Mouse (Mus musculus) NIH3T3 (cell line): ENCODE results near the gene Hoxc13.

Experiments used
- DNase-seq: peaks from one replicate; pipeline ENCODE4 v3.0.0-alpha.2; 2012; ENCODE audit warnings: low read depth

Gene Hoxc13

DNA sequence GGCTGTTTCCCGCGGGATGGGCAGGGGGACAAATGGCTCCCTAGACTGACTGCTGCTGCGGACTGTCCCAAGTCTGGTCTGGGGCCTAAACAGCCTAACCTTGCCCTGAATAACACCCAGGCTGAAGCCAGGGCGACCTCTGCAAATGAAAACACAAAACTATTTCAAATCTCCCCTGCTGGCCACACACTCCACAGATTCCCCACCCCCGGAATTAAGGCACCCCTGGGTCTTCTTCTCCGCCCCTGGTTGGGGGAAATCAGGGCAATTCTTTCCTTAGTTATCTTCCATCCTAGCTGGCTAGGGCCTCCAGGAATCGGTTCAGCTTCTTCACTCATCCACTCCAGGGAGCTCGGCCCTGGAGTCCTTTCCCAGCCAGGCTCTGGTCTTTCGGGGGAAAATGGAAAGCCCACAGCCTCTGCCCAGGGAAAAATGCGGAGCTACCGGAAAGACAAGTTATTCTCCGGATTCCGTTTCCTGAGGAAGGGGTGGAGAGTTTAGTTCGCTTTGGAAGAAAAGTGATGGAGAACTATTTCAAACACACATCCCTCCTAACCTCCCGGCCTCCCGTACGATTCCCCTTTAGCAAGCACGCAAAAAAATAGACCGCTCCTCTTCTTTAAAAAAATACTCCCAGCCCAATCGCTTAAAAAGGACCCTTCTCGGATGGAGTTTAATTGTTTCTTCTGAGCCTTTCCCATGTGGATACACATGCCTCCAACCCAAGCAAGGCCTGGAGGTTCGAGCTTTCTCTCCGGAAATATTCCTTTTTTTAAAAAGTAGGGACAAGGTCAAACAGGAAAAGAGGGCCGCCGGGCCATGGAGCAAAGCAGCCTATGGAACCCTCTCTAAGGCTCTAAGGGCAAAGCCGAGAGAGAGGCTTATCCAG is 44.3 kb downstream of the Hoxc13 start:
- DNase-seq: no peak

GRCm38 (mm10) chr15:102965892-102966775 is 45.2 kb downstream of the Hoxc13 start:
- DNase-seq: no peak

- no peak for DNase-seq
Observed at GRCm38 (mm10) chr15:102966776-102967311, 45.9 kb downstream of the Hoxc13 start, which contains the start of gene Hoxc10. Gene Hoxc10 (plus strand): TSS chr15:102966796.

- no peak for DNase-seq
Observed at GRCm38 (mm10) chr15:102967312-102967510, 46.3 kb downstream of the Hoxc13 start, which contains the start of gene Hoxc5. Gene Hoxc5 (plus strand): TSS chr15:102967443.

DNA sequence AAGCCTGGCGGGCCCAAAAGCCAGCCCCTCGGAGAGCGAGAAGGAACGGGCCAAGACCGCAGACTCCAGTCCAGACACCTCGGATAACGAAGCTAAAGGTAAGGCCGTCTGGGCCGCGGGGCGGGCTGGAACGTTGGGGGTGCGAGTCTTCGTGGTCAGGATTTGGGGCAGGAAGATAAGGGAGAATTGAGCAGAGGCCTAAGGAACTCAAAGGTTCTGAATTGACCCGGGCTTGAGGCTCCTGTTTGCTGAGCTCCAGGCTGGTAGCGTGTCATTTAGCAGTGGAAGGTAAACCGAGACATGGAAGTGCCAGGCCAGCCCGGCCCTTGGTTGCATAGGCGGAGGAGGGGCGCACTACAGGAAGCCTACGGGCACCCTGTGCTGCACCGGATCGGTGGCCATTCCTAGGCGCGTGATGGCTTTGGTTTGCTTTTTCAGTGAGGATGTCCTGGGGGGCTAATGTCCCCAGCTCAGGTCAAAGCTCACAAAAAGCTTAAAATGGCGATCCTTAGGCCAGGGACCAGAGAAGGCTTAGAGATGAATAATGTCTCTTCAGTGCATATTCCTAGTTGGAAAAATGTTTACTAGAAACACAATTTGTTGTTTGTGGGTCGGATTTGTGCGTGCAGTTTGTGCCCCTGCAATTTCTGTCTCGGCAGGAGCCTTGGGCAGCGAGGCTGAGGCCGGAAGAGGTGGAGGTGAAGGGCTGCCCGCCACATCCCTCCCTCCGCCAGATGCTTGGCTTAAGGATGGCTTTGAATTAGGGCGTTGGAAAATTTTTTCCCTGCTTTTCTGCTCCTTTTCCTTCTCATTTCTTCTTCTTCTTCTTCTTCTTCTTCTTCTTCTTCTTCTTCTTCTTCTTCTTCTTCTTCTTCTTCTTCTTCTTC is 46.9 kb downstream of the Hoxc13 start:
- DNase-seq: no peak

- DNase-seq: no peak
Observed at GRCm38 (mm10) chr15:102969296-102969695, 48.4 kb downstream of the Hoxc13 start.

DNA sequence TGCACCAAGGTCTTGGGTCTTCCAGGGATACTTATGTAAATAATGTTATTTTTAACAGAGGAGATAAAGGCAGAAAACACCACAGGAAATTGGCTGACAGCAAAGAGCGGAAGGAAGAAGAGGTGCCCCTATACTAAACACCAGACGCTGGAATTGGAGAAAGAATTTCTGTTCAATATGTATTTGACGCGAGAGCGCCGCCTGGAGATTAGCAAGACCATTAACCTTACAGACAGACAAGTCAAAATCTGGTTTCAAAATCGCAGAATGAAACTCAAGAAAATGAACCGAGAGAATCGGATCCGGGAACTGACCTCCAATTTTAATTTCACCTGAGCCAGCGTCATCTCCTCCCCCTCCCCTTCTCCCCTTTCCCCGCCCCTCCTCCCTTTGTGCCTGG is 49.8 kb downstream of the Hoxc13 start:
- DNase-seq: peak; percentile 86

DNA sequence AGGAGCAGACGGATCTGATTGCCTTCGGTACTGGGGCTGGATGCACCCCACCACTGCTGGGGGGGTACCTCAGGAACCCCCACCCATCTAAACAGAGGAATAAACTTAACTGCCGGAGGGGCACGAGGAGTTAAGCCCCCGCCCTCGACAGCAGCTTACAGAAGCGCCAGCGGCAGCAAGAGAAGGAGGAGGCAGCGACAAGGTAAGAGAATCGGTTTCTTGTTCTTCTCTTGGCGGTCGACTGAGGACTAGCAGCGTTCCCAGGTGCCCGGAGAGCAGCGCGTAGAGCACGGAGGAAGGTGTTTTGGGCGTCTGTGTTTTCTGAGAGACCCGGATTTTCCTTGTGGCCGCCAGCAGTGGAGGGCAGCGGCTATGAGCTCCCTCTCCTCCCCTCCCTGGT is 51.4 kb downstream of the Hoxc13 start:
- no peak for DNase-seq

GRCm38 (mm10) chr15:102972753-102973152 is 51.9 kb downstream of the Hoxc13 start:
- no peak for DNase-seq

DNA sequence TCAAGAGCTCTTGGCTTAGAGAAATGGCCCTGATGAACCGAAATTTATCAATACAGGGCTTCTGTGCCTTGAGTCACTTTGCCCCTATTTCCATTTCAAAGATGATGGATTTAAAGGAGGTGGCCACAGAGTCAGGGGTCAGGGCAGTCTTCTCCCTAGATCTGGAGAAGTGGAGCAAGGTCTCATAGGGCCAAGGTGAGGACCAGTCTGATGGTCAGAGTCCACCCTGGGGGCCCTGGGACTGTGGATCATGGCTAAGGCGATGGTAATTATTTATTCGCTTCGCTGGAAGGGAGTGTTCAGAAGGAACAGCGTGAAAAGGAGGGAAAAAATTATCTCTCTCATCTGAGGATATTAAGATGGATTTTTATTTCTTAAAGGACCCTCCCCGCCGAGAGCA is 54.1 kb downstream of the Hoxc13 start:
- no peak for DNase-seq

GRCm38 (mm10) chr15:102975688-102976111 is 54.8 kb downstream of the Hoxc13 start:
- DNase-seq: no peak

GRCm38 (mm10) chr15:102976171-102976570 is 55.3 kb downstream of the Hoxc13 start, which contains the start of gene Hoxc9:
Gene Hoxc9 (plus strand): TSS chr15:102976439.
- no peak for DNase-seq

DNA sequence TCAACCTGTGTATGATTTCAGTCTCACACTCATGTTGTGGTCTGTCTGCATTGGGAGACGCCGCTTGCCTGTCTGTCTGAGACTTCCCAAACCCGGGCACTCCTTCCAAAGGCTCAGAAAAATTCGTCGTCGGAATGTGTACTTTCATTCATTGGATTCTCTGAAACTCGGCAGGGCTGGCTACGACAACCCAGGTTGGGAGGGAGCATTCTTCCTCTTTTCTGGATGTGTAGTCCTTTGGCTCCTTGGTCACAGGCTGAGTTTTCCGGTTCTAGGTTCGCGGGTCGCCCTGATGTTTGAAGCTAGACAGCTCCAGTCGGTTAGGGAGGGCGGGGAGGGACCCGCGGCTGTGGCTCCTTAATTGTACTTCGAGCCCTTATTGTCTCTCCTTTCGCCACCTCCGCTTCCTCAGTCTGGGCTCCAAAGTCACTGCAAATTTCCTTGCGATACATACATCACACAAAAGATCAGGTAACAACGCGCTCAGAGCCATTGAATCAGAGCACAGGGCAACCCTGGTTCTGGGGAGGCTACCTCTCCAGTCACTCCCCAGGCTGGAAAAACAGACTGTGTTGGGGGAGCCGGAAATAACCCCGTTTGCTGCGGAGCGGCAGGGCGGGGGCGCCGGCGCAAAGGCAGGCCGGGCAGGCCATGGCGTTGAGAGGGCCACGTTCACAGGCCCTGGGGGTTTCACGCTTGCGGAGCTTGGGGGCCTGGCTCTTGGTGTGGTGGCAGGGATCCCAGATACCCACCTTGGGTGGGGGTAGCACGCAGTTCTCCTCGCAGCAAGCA is 55.9 kb downstream of the Hoxc13 start:
- DNase-seq: no peak

- no peak for DNase-seq
Observed at GRCm38 (mm10) chr15:102977423-102977974, 56.6 kb downstream of the Hoxc13 start.
